Mouse (Mus musculus): Measurements from ENCODE around the gene App.

- TF ChIP-seq MYOG (IDR thresholded peaks at IDR 0.05; ENCODE audit: control insufficient read depth in 1 of 3, insufficient read depth in 1 of 3, insufficient read length in 2 of 3, low read depth in 2 of 3) (no peak), POLR2A (IDR thresholded peaks at IDR 0.05; ENCODE audit: insufficient read length, low read depth) (no peak), TCF12 (IDR thresholded peaks at IDR 0.05; ENCODE audit: insufficient read depth, poor library complexity, severe bottlenecking) (no peak), CEBPB (IDR thresholded peaks at IDR 0.05; ENCODE audit: insufficient read depth, poor library complexity, severe bottlenecking) (no peak)
Measured at GRCm38 (mm10) chr16:84955204-84955839, 218.2 kb downstream of the App start.

All from myocyte (in vitro differentiated cells).